Mouse (Mus musculus): ENCODE measurements around the gene Ptprs. TPM values are rescaled to one million over a fixed set of nuclear protein-coding genes. Genes with fewer than 3 reads are reported as not detected.

Gene Ptprs
- polyA plus RNA-seq, 1 experiment from 2014 or later, result 156 TPM

- Histone ChIP-seq H3K36me3 (ENCODE audit: control insufficient read depth, insufficient read depth, low read length) (no peaks in the 10 kb centered on the region), H3K4me2 (replicated peaks; ENCODE audit: low read depth, low read length) (peak overlapping the region; percentile 26), H3K27me3 (ENCODE audit: control insufficient read depth, insufficient read depth, low read length) (peaks cover 39% of the 10 kb centered on the region), H3K4me3 (ENCODE audit: low read depth, low read length) (peak overlapping the region; percentile 19), H3K9me3 (ENCODE audit: control insufficient read depth, low read length) (no peaks in the 10 kb centered on the region), H3K9ac (ENCODE audit: low read depth, low read length) (no peak overlapping the region; the same call in 1 of the 2 replicates), H3K4me1 (replicated peaks; ENCODE audit: control insufficient read depth, insufficient read depth, low read length) (peaks cover 8% of the 10 kb centered on the region), H3K27ac (ENCODE audit: low read depth, low read length) (no peak overlapping the region)
- ATAC-seq (ENCODE audit: low FRiP score) (no peak), DNase-seq (ENCODE audit: low spot score) (peak; percentile 51)
- WGBS, result 5% methylated on average over 57 of the region's 60 CpGs
Observed at GRCm38 (mm10) chr17:56510970-56511706, 34.9 kb upstream of the Ptprs start.

GRCm38 (mm10) chr17:56510473-56510969 is 34.2 kb upstream of the Ptprs start:
- Histone ChIP-seq H3K27ac (ENCODE audit: low read depth, low read length) (0 out of 2 replicates have a peak overlapping the region, but pooled peaks have one; percentile 24), H3K4me3 (ENCODE audit: low read depth, low read length) (no peak overlapping the region), H3K9ac (ENCODE audit: low read depth, low read length) (no peak overlapping the region), H3K36me3 (ENCODE audit: control insufficient read depth, insufficient read depth, low read length) (no peaks in the 10 kb centered on the region), H3K9me3 (ENCODE audit: control insufficient read depth, low read length) (no peaks in the 10 kb centered on the region), H3K4me1 (replicated peaks; ENCODE audit: control insufficient read depth, insufficient read depth, low read length) (peaks cover 8% of the 10 kb centered on the region), H3K27me3 (ENCODE audit: control insufficient read depth, insufficient read depth, low read length) (peaks cover 39% of the 10 kb centered on the region), H3K4me2 (replicated peaks; ENCODE audit: low read depth, low read length) (no peak overlapping the region)
- DNase-seq (ENCODE audit: low spot score) (no peak), ATAC-seq (ENCODE audit: low FRiP score) (no peak)
- WGBS, result 22% methylated on average over 26 of the region's 27 CpGs

DNA sequence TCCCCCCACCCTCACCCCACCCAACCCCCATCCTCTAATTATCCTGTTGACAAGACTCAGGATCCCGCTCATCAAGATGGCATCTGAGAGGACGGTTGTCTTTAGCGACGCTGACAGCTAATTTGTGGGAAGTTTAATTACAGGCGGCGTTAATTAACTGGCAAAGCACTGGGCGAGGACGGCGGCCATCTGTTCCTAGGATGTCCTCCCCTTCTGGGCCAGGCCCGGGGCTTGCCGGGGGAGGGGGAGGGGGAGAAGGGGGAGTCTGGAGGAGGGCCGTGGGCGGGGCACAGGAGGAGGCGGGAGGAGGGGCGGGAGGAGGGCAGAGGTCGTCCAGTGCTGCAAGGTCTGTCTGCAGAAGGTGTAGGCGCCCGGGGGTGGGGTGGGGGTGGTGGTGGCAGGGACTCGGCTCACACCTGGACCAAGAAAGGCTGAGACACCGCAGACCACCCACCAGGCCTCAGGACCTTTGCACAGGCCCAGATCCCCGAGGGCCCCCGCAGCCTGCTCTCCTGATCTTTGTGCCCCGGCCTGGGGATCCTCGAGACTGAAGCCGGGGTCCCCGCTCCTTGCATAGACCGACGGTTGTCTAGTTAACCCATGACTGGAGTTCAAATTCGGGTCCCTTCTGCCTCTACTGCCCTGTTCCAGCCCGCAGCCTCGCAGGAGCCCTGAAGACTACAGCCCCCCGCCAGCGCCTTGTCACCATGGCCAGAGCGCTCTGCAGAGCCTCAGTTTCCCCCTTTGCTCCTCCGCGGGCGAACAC is 33.6 kb upstream of the Ptprs start:
- Histone ChIP-seq H3K27ac (ENCODE audit: low read depth, low read length) (0 out of 2 replicates have a peak overlapping the region, but pooled peaks have one; percentile 24), H3K9ac (ENCODE audit: low read depth, low read length) (no peak overlapping the region), H3K9me3 (ENCODE audit: control insufficient read depth, low read length) (no peaks in the 10 kb centered on the region), H3K27me3 (ENCODE audit: control insufficient read depth, insufficient read depth, low read length) (peaks cover 39% of the 10 kb centered on the region), H3K4me3 (ENCODE audit: low read depth, low read length) (no peak overlapping the region), H3K4me2 (replicated peaks; ENCODE audit: low read depth, low read length) (peak overlapping the region; percentile 19), H3K4me1 (replicated peaks; ENCODE audit: control insufficient read depth, insufficient read depth, low read length) (peaks cover 8% of the 10 kb centered on the region), H3K36me3 (ENCODE audit: control insufficient read depth, insufficient read depth, low read length) (no peaks in the 10 kb centered on the region)
- peak; percentile 78 for DNase-seq (ENCODE audit: low spot score)
- 7% methylated on average over 29 of the region's 37 CpGs for WGBS
- ATAC-seq (ENCODE audit: low FRiP score), result peak; percentile 33

DNA sequence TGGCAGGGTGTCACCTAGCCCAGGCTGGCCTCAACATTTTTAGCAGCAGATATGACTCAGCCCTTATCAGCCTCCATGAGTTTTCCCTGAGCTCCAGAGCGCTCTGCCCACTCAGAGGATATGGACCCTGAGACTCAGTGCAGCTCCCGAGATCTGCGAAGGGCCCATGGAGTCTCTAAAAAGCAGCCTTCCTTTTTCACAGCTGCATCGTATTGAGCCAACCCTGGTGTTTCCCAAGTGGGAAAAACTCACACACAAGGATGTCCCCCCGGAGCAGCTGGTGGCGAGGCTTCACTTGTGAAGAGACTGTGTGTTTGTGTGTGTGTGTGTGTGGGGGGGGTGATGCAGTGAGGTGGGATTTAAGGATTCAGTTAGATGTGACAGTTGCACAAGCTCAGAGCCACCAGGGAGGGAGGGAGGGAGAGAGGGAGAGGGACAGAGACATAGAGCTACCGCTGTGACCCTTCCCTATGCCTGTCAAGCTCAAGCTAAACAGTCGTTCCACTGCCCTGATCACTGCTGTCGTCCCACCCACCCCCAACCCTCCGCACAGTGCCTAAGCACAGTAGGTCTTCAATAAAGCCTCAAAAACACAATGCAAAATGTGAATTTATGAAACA is 32.8 kb upstream of the Ptprs start:
- Histone ChIP-seq H3K4me2 (replicated peaks; ENCODE audit: low read depth, low read length) (no peak overlapping the region), H3K4me3 (ENCODE audit: low read depth, low read length) (no peak overlapping the region), H3K9ac (ENCODE audit: low read depth, low read length) (no peak overlapping the region), H3K9me3 (ENCODE audit: control insufficient read depth, low read length) (no peaks in the 10 kb centered on the region), H3K4me1 (replicated peaks; ENCODE audit: control insufficient read depth, insufficient read depth, low read length) (peaks cover 8% of the 10 kb centered on the region), H3K27ac (ENCODE audit: low read depth, low read length) (peak overlapping the region; percentile 72), H3K36me3 (ENCODE audit: control insufficient read depth, insufficient read depth, low read length) (no peaks in the 10 kb centered on the region), H3K27me3 (ENCODE audit: control insufficient read depth, insufficient read depth, low read length) (peaks cover 39% of the 10 kb centered on the region)
- DNase-seq (ENCODE audit: low spot score) (no peak), ATAC-seq (ENCODE audit: low FRiP score) (peak; percentile 14; the same call in 1 of the 2 replicates)
- WGBS, result 40% methylated on average over 10 of the region's 10 CpGs

GRCm38 (mm10) chr17:56507161-56508068 is 31.1 kb upstream of the Ptprs start:
- H3K9ac ChIP-seq (ENCODE audit: low read depth, low read length), result peak overlapping the region; percentile 66
- peak overlapping the region; percentile 74 for H3K27ac ChIP-seq (ENCODE audit: low read depth, low read length)
- peak; percentile 93 for ATAC-seq (ENCODE audit: low FRiP score)

GRCm38 (mm10) chr17:56506417-56507065 is 30.3 kb upstream of the Ptprs start:
- peak overlapping the region; percentile 51 for H3K4me3 ChIP-seq (ENCODE audit: low read depth, low read length)
- peak overlapping the region; percentile 96 for H3K4me2 ChIP-seq (replicated peaks; ENCODE audit: low read depth, low read length)
- H3K4me1 ChIP-seq (replicated peaks; ENCODE audit: control insufficient read depth, insufficient read depth, low read length), result peaks cover 5% of the 10 kb centered on the region
- H3K9ac ChIP-seq (ENCODE audit: low read depth, low read length), result peak overlapping the region; percentile 19; the same call in 1 of the 2 replicates
- 56% methylated on average over 15 of the region's 15 CpGs for WGBS
- ATAC-seq (ENCODE audit: low FRiP score) (no peak), DNase-seq (ENCODE audit: low spot score) (no peak)
- no peak overlapping the region for H3K27ac ChIP-seq (ENCODE audit: low read depth, low read length)
- H3K36me3 ChIP-seq (ENCODE audit: control insufficient read depth, insufficient read depth, low read length), result no peaks in the 10 kb centered on the region
- peaks cover 19% of the 10 kb centered on the region for H3K27me3 ChIP-seq (ENCODE audit: control insufficient read depth, insufficient read depth, low read length)
- no peaks in the 10 kb centered on the region for H3K9me3 ChIP-seq (ENCODE audit: control insufficient read depth, low read length)

More at GRCm38 (mm10) chr17:56507161-56508068, 31.1 kb upstream of the Ptprs start:
- no peaks in the 10 kb centered on the region for H3K9me3 ChIP-seq (ENCODE audit: control insufficient read depth, low read length)
- H3K27me3 ChIP-seq (ENCODE audit: control insufficient read depth, insufficient read depth, low read length), result peaks cover 27% of the 10 kb centered on the region
- WGBS, result under 1% methylated on average over 42 of the region's 42 CpGs
- H3K4me3 ChIP-seq (ENCODE audit: low read depth, low read length), result peak overlapping the region; percentile 51
- H3K4me2 ChIP-seq (replicated peaks; ENCODE audit: low read depth, low read length), result peak overlapping the region; percentile 96
- no peaks in the 10 kb centered on the region for H3K36me3 ChIP-seq (ENCODE audit: control insufficient read depth, insufficient read depth, low read length)
- peaks cover 8% of the 10 kb centered on the region for H3K4me1 ChIP-seq (replicated peaks; ENCODE audit: control insufficient read depth, insufficient read depth, low read length)
- peak; percentile 93 for DNase-seq (ENCODE audit: low spot score)

- no peak for DNase-seq (ENCODE audit: low spot score)
- Histone ChIP-seq H3K27ac (ENCODE audit: low read depth, low read length) (no peak overlapping the region), H3K4me1 (replicated peaks; ENCODE audit: control insufficient read depth, insufficient read depth, low read length) (peaks cover 2% of the 10 kb centered on the region; the same call in 1 of the 2 replicates), H3K36me3 (ENCODE audit: control insufficient read depth, insufficient read depth, low read length) (no peaks in the 10 kb centered on the region), H3K9ac (ENCODE audit: low read depth, low read length) (no peak overlapping the region), H3K4me2 (replicated peaks; ENCODE audit: low read depth, low read length) (no peak overlapping the region), H3K27me3 (ENCODE audit: control insufficient read depth, insufficient read depth, low read length) (peaks cover 7% of the 10 kb centered on the region), H3K4me3 (ENCODE audit: low read depth, low read length) (no peak overlapping the region), H3K9me3 (ENCODE audit: control insufficient read depth, low read length) (no peaks in the 10 kb centered on the region)
- 78% methylated on average over 10 of the region's 10 CpGs for WGBS
- no peak for ATAC-seq (ENCODE audit: low FRiP score)
Observed at GRCm38 (mm10) chr17:56505401-56505800, 29.1 kb upstream of the Ptprs start.
